Mouse (Mus musculus): Measurements from ENCODE around the gene Armc6. TPM values are rescaled to one million over a fixed set of nuclear protein-coding genes. Genes with fewer than 3 reads are reported as not detected.
A peak's percentile ranks its signal among the peaks of the same experiment; 100 is the strongest.
"Not testable (repeated sequence)": the region's sequence is repeated elsewhere in the genome, so short reads cannot be mapped to it uniquely, and the experiment has no call there.

Armc6 gene
- polyA plus RNA-seq, 1 experiment from 2014 or later = 24.8 TPM

DNA sequence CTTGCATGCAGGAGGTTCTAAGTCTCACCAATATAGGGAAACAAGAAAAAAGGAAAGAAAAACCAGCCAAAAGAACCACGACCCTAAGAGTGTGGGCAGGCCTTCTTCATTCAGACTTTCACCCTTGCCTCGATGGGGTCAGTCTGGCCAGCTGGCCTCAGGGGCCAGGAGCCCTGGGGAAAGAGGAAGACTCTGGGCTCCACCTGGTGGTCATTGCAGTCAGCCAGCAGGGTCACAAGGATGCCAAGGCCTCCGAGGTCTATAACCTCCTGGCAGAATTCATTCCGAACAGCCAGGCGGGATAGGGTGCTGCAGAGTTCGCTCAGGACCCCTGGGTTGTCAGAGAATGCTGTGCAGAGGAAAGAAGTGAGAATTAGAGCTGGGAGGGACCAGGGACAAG, 10.9 kb downstream of the Armc6 start:
- peaks cover 63% of the 10 kb centered on the region for H3K36me3 ChIP-seq
- H3K9me3 ChIP-seq (replicated peaks) = no peaks in the 10 kb centered on the region
- H3K27ac ChIP-seq = no peak overlapping the region
- no peak overlapping the region for H3K4me3 ChIP-seq
- no peak overlapping the region for H3K4me2 ChIP-seq
- peaks cover 15% of the 10 kb centered on the region for H3K4me1 ChIP-seq
- 64% methylated on average over 6 of the region's 6 CpGs for WGBS (ENCODE audit: insufficient replicate concordance)
- ATAC-seq = no peak
- H3K27me3 ChIP-seq (replicated peaks) = no peaks in the 10 kb centered on the region
- H3K9ac ChIP-seq = no peak overlapping the region

DNA sequence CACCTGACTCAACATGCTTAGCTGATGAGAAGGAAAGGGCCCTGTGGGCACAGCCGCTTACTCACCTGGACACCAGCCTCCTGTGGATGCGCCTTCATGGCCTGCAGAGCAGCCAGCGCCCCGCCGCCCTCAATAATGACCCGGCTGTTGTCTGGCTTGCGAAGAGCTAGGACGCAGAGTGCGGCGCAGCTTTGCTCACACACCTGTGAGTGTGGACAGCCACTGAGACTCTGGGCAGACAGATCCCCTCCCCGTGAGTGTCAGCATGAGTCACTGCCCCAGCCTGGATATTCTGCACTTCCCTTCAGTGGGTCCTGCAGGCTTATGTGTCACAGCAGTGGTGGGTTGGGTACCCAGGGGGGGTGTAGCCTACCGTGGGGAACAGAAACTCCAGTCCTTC, 12.2 kb downstream of the Armc6 start:
- Histone ChIP-seq H3K36me3 (peaks cover 51% of the 10 kb centered on the region), H3K4me3 (no peak overlapping the region), H3K9ac (no peak overlapping the region), H3K27me3 (replicated peaks) (no peaks in the 10 kb centered on the region), H3K4me1 (peaks cover 15% of the 10 kb centered on the region), H3K4me2 (no peak overlapping the region), H3K27ac (no peak overlapping the region), H3K9me3 (replicated peaks) (no peaks in the 10 kb centered on the region)
- 95% methylated on average over 12 of the region's 12 CpGs for WGBS (ENCODE audit: insufficient replicate concordance)
- ATAC-seq = no peak

DNA sequence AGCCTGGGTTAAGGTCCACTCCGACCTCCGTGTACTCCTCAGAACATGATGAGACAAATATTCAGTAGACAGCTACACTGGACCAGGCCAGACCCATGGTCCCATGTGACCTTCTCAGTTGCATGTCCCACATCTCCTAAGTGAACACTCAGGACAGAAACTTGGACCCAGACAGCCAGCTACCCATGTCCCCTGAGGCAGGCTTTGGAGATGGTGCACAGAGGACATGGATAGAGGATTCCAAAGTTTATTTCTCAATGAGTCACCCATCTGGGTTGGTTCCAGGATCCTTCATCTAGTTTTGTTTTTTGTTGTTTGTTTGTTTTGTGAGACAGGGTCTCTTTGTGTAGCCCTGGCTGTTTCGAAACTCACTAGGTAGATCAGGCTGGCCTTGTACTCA, 13.4 kb downstream of the Armc6 start:
- whole genome bisulfite sequencing (ENCODE audit: insufficient replicate concordance) = 90% methylated on average over 3 of the region's 3 CpGs
- no peak overlapping the region for H3K4me2 ChIP-seq
- ATAC-seq = no peak
- peaks cover 15% of the 10 kb centered on the region for H3K4me1 ChIP-seq
- H3K27ac ChIP-seq = no peak overlapping the region
- H3K27me3 ChIP-seq (replicated peaks) = no peaks in the 10 kb centered on the region
- no peak overlapping the region for H3K4me3 ChIP-seq
- H3K9me3 ChIP-seq (replicated peaks) = no peaks in the 10 kb centered on the region
- H3K9ac ChIP-seq = no peak overlapping the region
- peaks cover 47% of the 10 kb centered on the region for H3K36me3 ChIP-seq

DNA sequence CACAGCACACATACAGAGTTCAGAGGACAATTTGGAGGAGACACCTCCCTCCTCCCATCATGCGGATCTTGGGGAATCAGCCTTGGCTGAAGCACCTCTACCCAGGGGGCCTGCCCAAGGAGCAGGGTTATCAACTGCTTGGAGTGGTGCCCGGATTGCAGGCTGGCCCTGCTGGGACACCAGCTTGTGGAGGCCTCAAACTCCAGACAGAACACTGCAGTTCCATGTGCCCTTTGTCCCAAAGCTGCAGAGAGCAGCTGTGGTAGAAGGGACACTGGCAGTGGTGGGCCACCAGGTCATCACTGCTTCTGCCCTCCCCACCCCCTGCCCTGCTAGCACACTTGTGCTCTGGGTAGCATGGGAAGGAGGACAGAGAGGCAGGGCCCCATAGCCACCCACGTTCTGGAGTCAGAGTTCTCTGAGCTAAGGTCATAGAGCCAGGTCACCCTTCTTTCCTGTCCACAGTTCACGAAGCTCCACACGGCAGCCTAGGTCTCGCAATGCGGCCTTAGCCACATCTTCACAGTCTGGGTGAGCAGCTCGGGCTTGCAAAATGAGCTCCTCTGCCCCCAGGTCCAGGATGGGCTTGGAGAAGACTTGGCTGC, 13.9 kb downstream of the Armc6 start:
- ATAC-seq = no peak
- Histone ChIP-seq H3K27ac (peak overlapping the region; percentile 28; the same call in 1 of the 2 replicates), H3K27me3 (replicated peaks) (no peaks in the 10 kb centered on the region), H3K4me3 (no peak overlapping the region), H3K36me3 (peaks cover 41% of the 10 kb centered on the region), H3K9me3 (replicated peaks) (no peaks in the 10 kb centered on the region), H3K9ac (no peak overlapping the region), H3K4me2 (no peak overlapping the region), H3K4me1 (peaks cover 15% of the 10 kb centered on the region)
- 71% methylated on average over 8 of the region's 8 CpGs for WGBS (ENCODE audit: insufficient replicate concordance)

DNA sequence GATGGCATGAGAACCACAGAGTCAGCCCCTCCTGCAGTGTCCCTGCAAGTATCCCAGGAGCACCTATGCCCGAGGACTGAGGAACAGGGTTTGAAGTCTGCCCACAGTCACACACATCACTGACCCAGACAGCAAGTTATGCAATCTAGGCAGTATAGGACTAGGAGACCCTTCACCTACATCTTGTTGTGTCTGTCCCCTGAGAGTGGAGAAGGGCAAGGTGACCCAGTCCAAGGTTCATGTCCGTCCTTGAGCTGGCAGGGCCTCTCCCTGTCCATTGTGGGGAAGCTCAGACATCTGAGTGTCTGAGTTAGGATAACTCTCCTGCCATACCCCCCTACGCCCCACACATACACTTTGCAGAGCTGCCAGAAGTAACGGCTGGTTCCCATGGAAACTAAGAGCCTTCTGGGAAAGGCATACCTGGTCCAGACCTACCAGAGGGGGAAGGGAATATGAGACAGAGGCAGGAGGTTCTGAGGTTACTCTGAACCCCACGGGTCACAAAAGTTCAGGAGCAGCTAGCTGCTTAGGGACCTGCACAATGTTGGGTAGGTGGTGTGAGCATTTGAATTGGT, 15.1 kb downstream of the Armc6 start:
- no peak overlapping the region for H3K4me3 ChIP-seq
- no peaks in the 10 kb centered on the region for H3K9me3 ChIP-seq (replicated peaks)
- no peaks in the 10 kb centered on the region for H3K27me3 ChIP-seq (replicated peaks)
- peaks cover 15% of the 10 kb centered on the region for H3K4me1 ChIP-seq
- no peak overlapping the region for H3K27ac ChIP-seq
- no peak for ATAC-seq
- H3K9ac ChIP-seq = no peak overlapping the region
- no peak overlapping the region for H3K4me2 ChIP-seq
- H3K36me3 ChIP-seq = peaks cover 30% of the 10 kb centered on the region
- 48% methylated on average over 5 of the region's 5 CpGs for WGBS (ENCODE audit: insufficient replicate concordance)

DNA sequence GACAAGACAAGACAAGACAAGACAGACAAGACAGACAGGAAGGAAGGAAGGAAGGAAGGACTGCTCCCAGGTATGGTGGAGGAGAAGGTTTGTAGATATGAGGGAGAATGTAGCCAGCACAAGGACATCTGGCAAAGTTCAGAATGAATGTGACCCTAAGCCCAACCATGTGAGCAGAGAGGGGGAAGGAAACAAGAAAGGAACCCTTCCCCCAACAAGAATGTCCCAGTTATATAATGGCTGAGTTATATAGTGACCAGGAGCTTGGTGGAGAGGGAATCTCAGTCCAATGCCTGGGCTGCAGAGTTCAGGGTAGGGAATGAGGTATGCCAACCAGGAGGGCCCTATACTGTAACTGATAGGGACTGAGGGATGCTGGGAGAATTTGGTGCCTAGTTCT, 16.8 kb downstream of the Armc6 start:
- no peak for ATAC-seq
- H3K36me3 ChIP-seq = peaks cover 12% of the 10 kb centered on the region
- no peaks in the 10 kb centered on the region for H3K9me3 ChIP-seq (replicated peaks)
- no peaks in the 10 kb centered on the region for H3K27me3 ChIP-seq (replicated peaks)
- no peak overlapping the region for H3K9ac ChIP-seq
- H3K27ac ChIP-seq = no peak overlapping the region
- no peak overlapping the region for H3K4me3 ChIP-seq
- no peak overlapping the region for H3K4me2 ChIP-seq
- H3K4me1 ChIP-seq = peaks cover 24% of the 10 kb centered on the region

DNA sequence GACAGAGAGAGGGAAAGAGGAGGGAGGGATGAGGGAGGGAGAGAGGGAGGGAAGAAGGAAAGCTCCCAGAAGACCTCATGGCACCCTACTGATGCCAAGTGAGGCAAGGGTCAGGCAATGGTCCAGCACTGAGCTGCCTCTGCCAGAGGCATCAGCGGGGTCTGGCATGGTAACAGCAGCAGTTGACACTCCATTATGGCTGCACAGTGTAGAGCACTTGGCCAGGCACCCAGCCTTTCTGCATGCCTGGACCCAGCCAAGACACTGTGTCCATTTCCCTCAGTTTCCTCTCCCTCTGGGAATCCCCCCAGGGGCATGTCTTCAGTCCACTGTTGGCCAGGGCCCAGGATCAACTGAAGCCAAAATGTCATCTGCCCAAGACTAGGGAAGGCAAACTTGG, 17.7 kb downstream of the Armc6 start:
- H3K27me3 ChIP-seq (replicated peaks) = no peaks in the 10 kb centered on the region
- 75% methylated on average over 1 of the region's 1 CpGs for whole genome bisulfite sequencing (ENCODE audit: insufficient replicate concordance)
- H3K27ac ChIP-seq = no peak overlapping the region
- no peaks in the 10 kb centered on the region for H3K9me3 ChIP-seq (replicated peaks)
- H3K4me3 ChIP-seq = no peak overlapping the region
- peaks cover 26% of the 10 kb centered on the region for H3K4me1 ChIP-seq
- no peak overlapping the region for H3K4me2 ChIP-seq
- H3K9ac ChIP-seq = no peak overlapping the region
- H3K36me3 ChIP-seq = peaks cover 3% of the 10 kb centered on the region
- ATAC-seq = no peak

DNA sequence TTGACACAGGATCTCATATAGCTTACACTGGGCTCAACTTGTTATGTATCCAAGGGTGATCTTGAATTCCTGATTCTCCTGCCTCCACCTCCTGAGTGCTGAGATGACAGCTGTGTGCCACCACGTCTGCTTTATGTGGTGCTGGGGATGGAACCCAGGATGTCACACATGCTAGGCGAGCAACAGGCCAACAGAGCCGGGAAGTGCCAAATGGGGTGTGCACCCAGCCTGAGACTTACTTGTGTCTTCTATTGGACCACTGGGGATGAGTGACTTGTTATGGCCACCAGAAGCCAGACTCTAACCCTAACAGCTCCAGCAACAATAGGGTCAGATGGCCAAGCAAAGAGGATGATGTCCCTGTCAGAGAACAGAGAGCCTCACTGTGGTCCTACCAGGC, 18.1 kb downstream of the Armc6 start:
- H3K27me3 ChIP-seq (replicated peaks); H3K9ac ChIP-seq; H3K27ac ChIP-seq; ATAC-seq; H3K9me3 ChIP-seq (replicated peaks); H3K4me2 ChIP-seq; H3K36me3 ChIP-seq; H3K4me3 ChIP-seq: not testable (repeated sequence)
- 54% methylated on average over 3 of the region's 3 CpGs for WGBS (ENCODE audit: insufficient replicate concordance)
- H3K4me1 ChIP-seq = peaks cover 30% of the 10 kb centered on the region

DNA sequence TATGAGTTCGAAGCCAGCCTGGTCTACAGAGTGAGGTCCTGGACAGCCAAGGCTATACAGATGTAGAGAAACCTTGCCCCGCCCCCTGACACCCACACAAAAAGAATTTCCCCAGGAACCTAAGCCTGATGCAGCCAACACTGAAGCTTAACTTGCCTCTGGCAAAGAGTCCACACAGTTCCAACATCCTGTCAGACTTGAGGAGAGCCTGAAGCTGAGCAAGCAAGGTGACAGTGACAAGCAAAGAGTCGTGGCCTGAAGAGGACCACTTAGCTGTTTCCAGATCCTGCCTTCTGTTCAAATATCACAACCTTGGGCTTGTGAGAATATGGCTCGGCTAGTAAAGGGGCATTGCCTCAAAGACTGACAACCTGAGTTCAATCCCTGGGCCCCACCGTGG, 19.2 kb downstream of the Armc6 start:
- H3K27me3 ChIP-seq (replicated peaks) = no peaks in the 10 kb centered on the region
- peaks cover 35% of the 10 kb centered on the region for H3K4me1 ChIP-seq
- WGBS (ENCODE audit: insufficient replicate concordance) = 63% methylated on average over 5 of the region's 5 CpGs
- no peak overlapping the region for H3K9ac ChIP-seq
- no peak overlapping the region for H3K4me2 ChIP-seq
- no peak overlapping the region for H3K27ac ChIP-seq
- H3K9me3 ChIP-seq (replicated peaks) = no peaks in the 10 kb centered on the region
- H3K4me3 ChIP-seq = no peak overlapping the region
- H3K36me3 ChIP-seq = no peaks in the 10 kb centered on the region
- ATAC-seq = no peak

DNA sequence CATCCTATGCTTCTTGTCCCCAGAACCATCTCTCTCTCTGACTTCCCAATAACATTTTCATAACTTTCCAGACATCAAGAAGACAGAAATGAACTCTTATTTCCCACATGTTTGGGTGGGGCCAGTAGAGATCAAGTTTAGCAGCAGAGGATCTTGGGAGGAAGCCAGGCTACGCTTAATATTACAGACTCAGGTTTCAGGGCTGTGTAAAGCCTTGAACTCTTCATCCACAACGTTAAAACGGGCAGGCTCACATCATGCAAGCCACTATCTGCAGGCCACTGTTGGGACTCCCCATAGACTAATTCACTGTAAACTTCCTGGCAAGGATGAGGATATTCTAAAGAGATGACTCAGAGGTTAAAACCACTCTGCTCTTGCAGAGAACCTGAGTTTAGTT, 19.9 kb downstream of the Armc6 start:
- no peak overlapping the region for H3K4me2 ChIP-seq
- H3K36me3 ChIP-seq = no peaks in the 10 kb centered on the region
- no peaks in the 10 kb centered on the region for H3K27me3 ChIP-seq (replicated peaks)
- H3K9ac ChIP-seq = no peak overlapping the region
- H3K27ac ChIP-seq = no peak overlapping the region
- H3K4me3 ChIP-seq = no peak overlapping the region
- H3K9me3 ChIP-seq (replicated peaks) = no peaks in the 10 kb centered on the region
- H3K4me1 ChIP-seq = peaks cover 35% of the 10 kb centered on the region
- no peak for ATAC-seq
- WGBS (ENCODE audit: insufficient replicate concordance) = 67% methylated on average over 3 of the region's 3 CpGs

DNA sequence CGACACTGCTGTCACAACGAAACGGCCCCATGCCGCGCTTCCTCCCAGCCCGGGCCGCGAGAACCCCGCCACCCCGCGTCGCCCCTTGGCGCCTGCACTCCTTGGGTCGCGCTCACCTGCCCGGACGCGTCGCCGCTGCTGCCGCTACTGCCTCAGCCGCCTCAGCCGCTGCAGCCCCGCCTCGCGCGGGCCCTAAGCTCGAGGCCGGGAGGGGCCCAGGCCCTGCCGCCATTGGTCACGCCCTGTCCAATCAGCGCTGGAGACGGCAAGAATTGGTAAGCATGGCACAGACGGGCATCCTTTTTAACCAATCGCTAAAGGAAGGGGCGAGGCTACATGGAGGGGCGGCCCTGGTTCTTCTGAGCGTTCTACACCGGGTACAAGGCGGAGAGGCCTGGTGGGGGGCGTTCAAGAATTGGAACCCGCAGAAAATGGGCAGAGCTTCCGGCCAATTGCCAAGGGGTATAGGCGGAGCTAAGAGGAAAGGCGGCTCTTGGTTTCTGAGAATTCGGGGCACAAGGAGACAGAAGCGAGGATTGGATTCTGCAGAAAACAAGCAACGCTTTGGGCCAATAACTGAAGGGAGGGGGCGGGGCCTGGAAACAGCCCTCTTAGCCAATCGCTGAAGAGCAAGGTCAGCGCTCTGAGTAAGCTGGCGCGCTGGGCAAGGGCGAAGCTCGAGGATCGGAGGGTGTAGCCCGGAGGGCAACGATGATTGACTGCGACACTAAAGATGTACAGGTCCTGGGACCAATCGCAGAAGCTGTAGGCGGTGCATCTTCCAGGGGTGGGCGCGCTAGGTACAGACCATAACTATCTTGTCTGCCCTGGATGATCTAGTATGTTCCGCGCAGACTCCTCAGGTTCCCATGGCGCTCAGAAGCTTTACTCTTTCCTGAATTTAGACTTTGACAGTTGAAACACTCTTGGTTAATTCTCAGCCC, 21.9 kb downstream of the Armc6 start, which contains the start of gene Slc25a42:
Gene Slc25a42 (minus strand): TSS at position 194 of the 944 bp plus-strand sequence.
- ATAC-seq = peak; percentile 94
- H3K9me3 ChIP-seq (replicated peaks) = no peaks in the 10 kb centered on the region
- H3K36me3 ChIP-seq = no peaks in the 10 kb centered on the region
- H3K27me3 ChIP-seq (replicated peaks) = no peaks in the 10 kb centered on the region
- peak within 1 kb of the TSS; percentile 72 for H3K4me3 ChIP-seq
- WGBS (ENCODE audit: insufficient replicate concordance) = under 1% methylated on average over 66 of the region's 66 CpGs
- peak within 1 kb of the TSS; percentile 86 for H3K9ac ChIP-seq
- H3K27ac ChIP-seq = peak within 1 kb of the TSS; percentile 90
- H3K4me1 ChIP-seq = peaks cover 53% of the 10 kb centered on the region
- H3K4me2 ChIP-seq = peak within 1 kb of the TSS; percentile 98

DNA sequence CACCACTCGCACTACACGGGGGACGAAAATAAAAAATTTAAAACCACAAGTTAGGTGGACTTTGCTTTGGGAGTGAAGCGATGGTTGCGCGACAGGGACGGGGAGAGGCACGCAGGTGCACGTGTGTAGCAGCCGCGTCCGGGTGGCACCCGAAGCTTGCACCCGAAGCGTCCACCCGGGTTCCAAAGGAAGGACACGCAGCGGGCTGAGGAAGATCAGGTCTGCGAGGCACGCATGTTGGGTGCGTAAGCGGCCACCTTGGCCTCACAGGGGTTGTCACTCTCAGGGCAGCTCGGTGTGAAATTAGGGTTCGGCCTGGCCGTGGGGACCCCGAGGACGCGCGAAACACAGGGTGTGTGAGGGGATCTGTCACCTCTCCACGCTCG, 22.5 kb downstream of the Armc6 start:
- 1% methylated on average over 31 of the region's 31 CpGs for WGBS (ENCODE audit: insufficient replicate concordance)
- Histone ChIP-seq H3K27ac (peak overlapping the region; percentile 90), H3K4me1 (peaks cover 56% of the 10 kb centered on the region), H3K4me3 (peak overlapping the region; percentile 72), H3K4me2 (peak overlapping the region; percentile 98), H3K9ac (peak overlapping the region; percentile 86), H3K36me3 (no peaks in the 10 kb centered on the region), H3K9me3 (replicated peaks) (no peaks in the 10 kb centered on the region), H3K27me3 (replicated peaks) (no peaks in the 10 kb centered on the region)
- no peak for ATAC-seq
